Mouse (Mus musculus) spleen, adult 18-20 months (tissue): ENCODE results near the gene Nmb.

Experiments
- DNase-seq, 2 experiments: peaks; one replicate each; pipeline ENCODE4 v3.0.0; 2022; ENCODE audit warnings: mixed read lengths in 2 of 2

Nmb gene

GRCm38 (mm10) chr7:80857181-80857580, 47.7 kb downstream of the Nmb start:
- peak; percentile 62 to 78 for DNase-seq

DNA sequence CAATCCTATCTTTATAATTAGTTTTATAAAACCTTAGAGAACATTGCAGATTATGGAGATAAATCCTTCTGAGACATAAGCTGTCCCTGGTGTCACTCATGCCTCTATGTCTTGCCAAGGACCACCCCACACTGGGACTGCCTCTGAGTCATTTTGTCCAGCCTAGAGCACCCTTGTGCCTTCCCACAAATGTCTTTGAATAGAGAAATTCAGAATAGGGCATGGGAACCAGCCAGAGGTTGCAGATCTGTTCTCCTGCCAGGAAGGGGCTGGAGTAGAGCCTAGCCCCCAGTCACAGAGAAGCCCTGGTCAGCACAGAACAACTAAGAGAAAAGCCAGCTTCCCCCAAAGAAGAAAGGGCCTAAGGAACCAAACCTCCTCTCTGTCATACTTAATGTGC, 49.6 kb downstream of the Nmb start:
- DNase-seq: no peak

- DNase-seq: no peak
Observed at GRCm38 (mm10) chr7:80853218-80853617, 51.7 kb downstream of the Nmb start.
